Mouse (Mus musculus) embryonic facial prominence, embryonic 13.5 days (tissue): ENCODE measurements around the gene Mmp14. TPM values are rescaled to one million over a fixed set of nuclear protein-coding genes. Genes with fewer than 3 reads are reported as not detected.

Experiments
- ATAC-seq: fragments of 200-750 bp; cut with Nextera tagmentation; 2 replicates; pipeline ENCODE4 v1.8.0; 2017; ENCODE audit warnings: low read depth; ENCODE audit not compliant: insufficient number of reproducible peaks, insufficient read depth, low FRiP score, low TSS enrichment
- H3K27ac ChIP-seq: fragments of 300-500 bp; sonication (generic); 2 replicates; pipeline ENCODE4 v1.5.1; 2015; ENCODE audit warnings: moderate library complexity, mild to moderate bottlenecking, inconsistent platforms
- H3K27me3 ChIP-seq: fragments of 300-500 bp; sonication (generic); 2 replicates; pipeline ENCODE4 v1.6.1; 2015; ENCODE audit warnings: mild to moderate bottlenecking, inconsistent platforms
- H3K36me3 ChIP-seq: fragments of 300-500 bp; sonication (generic); 2 replicates; pipeline ENCODE4 v1.6.1; 2015; ENCODE audit warnings: mild to moderate bottlenecking, inconsistent platforms
- H3K4me1 ChIP-seq: fragments of 300-500 bp; sonication (generic); 2 replicates; pipeline ENCODE4 v1.6.1; 2015; ENCODE audit warnings: inconsistent platforms
- H3K4me2 ChIP-seq: fragments of 300-500 bp; sonication (generic); 2 replicates; pipeline ENCODE4 v1.6.1; 2015; ENCODE audit warnings: moderate library complexity, mild to moderate bottlenecking, inconsistent platforms
- H3K4me3 ChIP-seq: fragments of 300-500 bp; sonication (generic); 2 replicates; pipeline ENCODE4 v1.5.1; 2015; ENCODE audit warnings: mild to moderate bottlenecking, inconsistent platforms
- H3K9ac ChIP-seq: fragments of 300-500 bp; sonication (generic); 2 replicates; pipeline ENCODE4 v1.6.1; 2015; ENCODE audit warnings: mild to moderate bottlenecking, inconsistent platforms
- H3K9me3 ChIP-seq: fragments of 300-500 bp; sonication (generic); 2 replicates; pipeline ENCODE4 v1.6.1; 2016; ENCODE audit warnings: inconsistent platforms
- WGBS: fragments of 180-500 bp; shearing (Covaris S2); methylation state at CpG from one replicate; pipeline ENCODE4 v1.1.7; 2015; ENCODE audit warnings: mixed read lengths; 5-methylcytosine and 5-hydroxymethylcytosine counted together
- polyA plus RNA-seq: library from polyadenylated mRNA; unstranded; fragments of >200 nt; fragmentation: Nextera tagmentation; extraction: Ambion mirVana; gene quantifications from 2 replicates; pipeline ENCODE4 v1.2.1, GENCODE M21; 2015

Mmp14 gene
- polyA plus RNA-seq, 1 experiment from 2014 or later = 202 TPM

GRCm38 (mm10) chr14:54415241-54416020, 16.0 kb upstream of the Mmp14 start:
- 18% methylated on average over 13 of the region's 13 CpGs for WGBS
- ATAC-seq = no peak

GRCm38 (mm10) chr14:54416229-54416775, 15.1 kb upstream of the Mmp14 start:
- no peak overlapping the region for H3K27ac ChIP-seq
- WGBS = 26% methylated on average over 5 of the region's 5 CpGs
- no peak overlapping the region for H3K4me2 ChIP-seq
- H3K36me3 ChIP-seq = no peaks in the 10 kb centered on the region
- H3K9ac ChIP-seq = no peak overlapping the region
- no peaks in the 10 kb centered on the region; the same call in 1 of the 2 replicates for H3K9me3 ChIP-seq
- H3K4me1 ChIP-seq = peaks cover 31% of the 10 kb centered on the region
- ATAC-seq = no peak
- peaks cover 29% of the 10 kb centered on the region for H3K27me3 ChIP-seq
- H3K4me3 ChIP-seq = no peak overlapping the region

More at GRCm38 (mm10) chr14:54415241-54416020, 16.0 kb upstream of the Mmp14 start:
- no peak overlapping the region for H3K27ac ChIP-seq
- no peak overlapping the region for H3K4me3 ChIP-seq
- H3K27me3 ChIP-seq = peaks cover 29% of the 10 kb centered on the region
- no peak overlapping the region for H3K9ac ChIP-seq
- no peaks in the 10 kb centered on the region; the same call in 1 of the 2 replicates for H3K9me3 ChIP-seq
- peaks cover 31% of the 10 kb centered on the region for H3K4me1 ChIP-seq
- no peak overlapping the region for H3K4me2 ChIP-seq
- H3K36me3 ChIP-seq = no peaks in the 10 kb centered on the region

- Histone ChIP-seq H3K9ac (no peak overlapping the region), H3K27ac (no peak overlapping the region), H3K36me3 (no peaks in the 10 kb centered on the region), H3K27me3 (peaks cover 29% of the 10 kb centered on the region), H3K9me3 (no peaks in the 10 kb centered on the region; the same call in 1 of the 2 replicates), H3K4me2 (no peak overlapping the region; the same call in 1 of the 2 replicates), H3K4me1 (peaks cover 31% of the 10 kb centered on the region), H3K4me3 (no peak overlapping the region)
- 57% methylated on average over 4 of the region's 4 CpGs for WGBS
- no peak for ATAC-seq
These were observed 14.6 kb upstream of the Mmp14 start for GRCm38 (mm10) chr14:54416830-54417229.

DNA sequence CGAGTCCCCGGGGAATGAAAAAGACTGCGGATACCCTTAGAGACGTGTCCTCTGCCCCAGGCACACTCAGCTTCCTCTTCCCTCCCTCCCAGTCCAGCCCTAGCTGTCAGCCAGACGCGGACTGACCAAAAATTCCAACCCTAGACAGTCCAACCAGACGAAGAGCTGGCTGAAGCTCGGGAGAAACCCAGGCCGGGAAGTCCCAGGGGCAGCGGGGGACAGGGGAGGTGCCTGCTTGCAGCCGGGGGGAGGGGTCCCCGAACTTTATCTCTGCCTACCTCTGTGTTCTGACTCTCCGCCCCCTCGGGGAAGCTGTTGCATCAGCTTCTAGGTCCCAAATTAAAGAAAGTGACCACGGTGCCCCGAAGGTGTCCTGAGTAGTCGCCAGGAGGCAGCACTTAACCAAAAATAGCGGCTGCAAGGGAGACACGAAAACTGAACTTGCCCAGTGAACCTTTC, 13.8 kb upstream of the Mmp14 start, which contains the start of gene Slc7a7:
TSS of gene Slc7a7 (minus strand) at position 158 of the 459 bp plus-strand sequence.
- Histone ChIP-seq H3K9ac (peak within 1 kb of the TSS; percentile 40; the same call in 1 of the 2 replicates), H3K4me1 (peaks cover 31% of the 10 kb centered on the region), H3K27ac (no peak within 1 kb of the TSS), H3K27me3 (peaks cover 29% of the 10 kb centered on the region), H3K4me3 (peak within 1 kb of the TSS; percentile 20), H3K9me3 (no peaks in the 10 kb centered on the region; the same call in 1 of the 2 replicates), H3K36me3 (no peaks in the 10 kb centered on the region), H3K4me2 (peak within 1 kb of the TSS; percentile 39)
- WGBS = 4% methylated on average over 19 of the region's 19 CpGs
- ATAC-seq = no peak

DNA sequence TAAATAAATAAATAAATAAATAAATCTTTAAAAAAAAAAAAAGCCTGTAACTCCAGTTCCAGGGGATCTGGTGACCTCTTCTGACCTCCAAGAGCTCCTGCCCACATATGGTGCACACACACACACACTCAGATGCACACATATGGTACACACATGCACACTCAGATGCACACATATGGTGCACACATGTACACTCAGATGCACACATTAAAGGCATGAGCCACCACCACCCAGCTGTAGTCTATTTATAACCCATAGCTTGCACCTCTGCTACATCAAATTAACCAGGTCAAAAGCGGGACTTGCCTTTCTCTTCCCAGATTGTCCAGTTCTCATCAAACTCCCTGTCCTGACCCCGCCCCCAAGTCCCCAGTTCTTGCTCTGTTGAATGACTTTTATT, 10.4 kb upstream of the Mmp14 start:
- ATAC-seq = no peak
- H3K36me3 ChIP-seq = no peaks in the 10 kb centered on the region
- H3K27me3 ChIP-seq = peaks cover 18% of the 10 kb centered on the region
- peaks cover 3% of the 10 kb centered on the region; the same call in 1 of the 2 replicates for H3K9me3 ChIP-seq
- 62% methylated on average over 2 of the region's 2 CpGs for WGBS
- H3K4me2 ChIP-seq = no peak overlapping the region
- H3K27ac ChIP-seq = no peak overlapping the region
- H3K4me1 ChIP-seq = peaks cover 6% of the 10 kb centered on the region
- H3K9ac ChIP-seq = no peak overlapping the region
- no peak overlapping the region for H3K4me3 ChIP-seq

- Histone ChIP-seq H3K27me3 (no peaks in the 10 kb centered on the region), H3K9ac (no peak overlapping the region), H3K4me1 (no peaks in the 10 kb centered on the region; the same call in none of the 2 replicates), H3K9me3 (peaks cover 3% of the 10 kb centered on the region; the same call in 1 of the 2 replicates), H3K4me3 (no peak overlapping the region), H3K36me3 (no peaks in the 10 kb centered on the region), H3K4me2 (no peak overlapping the region), H3K27ac (no peak overlapping the region)
- ATAC-seq = no peak
- 63% methylated on average over 5 of the region's 5 CpGs for WGBS
These were observed 8.0 kb upstream of the Mmp14 start for GRCm38 (mm10) chr14:54423406-54423805.

- WGBS = 78% methylated on average over 1 of the region's 1 CpGs
- ATAC-seq = no peak
- H3K4me1 ChIP-seq = peaks cover 6% of the 10 kb centered on the region
- H3K4me3 ChIP-seq = no peak overlapping the region
- no peak overlapping the region for H3K9ac ChIP-seq
- H3K27ac ChIP-seq = no peak overlapping the region
- 0 out of 2 replicates have a peak, but pooled peaks cover 3% of the 10 kb centered on the region for H3K9me3 ChIP-seq
- no peak overlapping the region for H3K4me2 ChIP-seq
- peaks cover 6% of the 10 kb centered on the region for H3K36me3 ChIP-seq
- no peaks in the 10 kb centered on the region for H3K27me3 ChIP-seq
These were observed 6.8 kb upstream of the Mmp14 start for GRCm38 (mm10) chr14:54424634-54425033.

DNA sequence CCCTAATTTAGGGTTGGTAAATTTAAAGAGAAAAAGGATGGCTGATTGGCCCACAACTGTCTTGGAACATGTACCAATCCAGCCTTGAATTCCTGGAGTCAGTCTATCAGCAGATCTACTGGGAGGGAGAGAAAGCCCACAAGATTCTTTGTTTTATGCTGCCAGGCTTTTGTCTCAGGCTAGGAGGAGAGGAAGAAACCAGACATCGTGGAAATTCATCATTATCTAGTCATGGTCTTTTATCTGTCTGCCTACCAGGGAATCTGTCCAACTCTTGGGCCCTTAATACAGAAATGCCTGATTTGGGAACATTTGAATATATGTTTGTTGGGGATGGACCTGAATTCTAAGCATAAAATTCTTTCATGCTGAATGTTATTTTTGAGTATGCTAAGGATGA, 5.9 kb upstream of the Mmp14 start:
- Histone ChIP-seq H3K36me3 (peaks cover 9% of the 10 kb centered on the region), H3K27ac (no peak overlapping the region), H3K4me2 (no peak overlapping the region), H3K27me3 (no peaks in the 10 kb centered on the region), H3K9ac (no peak overlapping the region), H3K4me1 (peaks cover 15% of the 10 kb centered on the region), H3K9me3 (0 out of 2 replicates have a peak, but pooled peaks cover 3% of the 10 kb centered on the region), H3K4me3 (no peak overlapping the region)
- 91% methylated on average over 1 of the region's 1 CpGs for WGBS
- no peak for ATAC-seq

DNA sequence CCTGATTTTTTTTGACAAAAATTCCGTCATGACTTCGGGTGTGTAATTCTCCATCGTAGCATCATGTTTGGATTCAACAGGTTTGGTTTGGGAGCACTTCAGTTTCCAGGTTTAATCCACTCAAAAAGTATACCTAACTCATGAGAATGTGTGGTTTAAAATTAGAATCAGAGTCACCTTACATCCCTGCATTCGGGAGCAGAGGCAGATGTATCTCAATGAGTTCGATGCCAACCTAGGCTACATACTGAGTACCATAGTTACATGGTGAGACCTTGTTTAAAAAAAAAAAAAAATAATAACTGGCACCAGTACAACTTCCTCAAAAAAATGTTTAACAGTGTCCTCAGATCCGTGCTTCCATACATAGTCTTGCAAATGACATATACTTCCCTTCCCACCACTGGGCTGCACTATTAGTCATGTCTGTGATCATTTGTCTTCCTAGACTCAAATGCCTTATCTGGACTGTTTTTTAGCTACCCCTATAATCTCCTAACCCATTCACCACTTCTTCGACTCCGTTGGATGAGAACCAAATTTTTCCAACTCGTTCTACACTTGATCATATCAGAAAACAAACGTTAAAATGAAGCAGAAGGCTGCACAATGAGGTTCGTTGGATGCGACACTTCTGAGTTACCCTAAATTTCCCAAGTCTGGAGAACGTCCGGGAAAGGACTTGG, 5.3 kb upstream of the Mmp14 start:
- Histone ChIP-seq H3K27ac (peak overlapping the region; percentile 90), H3K4me2 (peak overlapping the region; percentile 62), H3K36me3 (peaks cover 9% of the 10 kb centered on the region), H3K4me1 (peaks cover 19% of the 10 kb centered on the region), H3K9ac (peak overlapping the region; percentile 88), H3K9me3 (0 out of 2 replicates have a peak, but pooled peaks cover 3% of the 10 kb centered on the region), H3K4me3 (peak overlapping the region; percentile 88), H3K27me3 (no peaks in the 10 kb centered on the region)
- no peak for ATAC-seq
- 33% methylated on average over 14 of the region's 14 CpGs for WGBS

DNA sequence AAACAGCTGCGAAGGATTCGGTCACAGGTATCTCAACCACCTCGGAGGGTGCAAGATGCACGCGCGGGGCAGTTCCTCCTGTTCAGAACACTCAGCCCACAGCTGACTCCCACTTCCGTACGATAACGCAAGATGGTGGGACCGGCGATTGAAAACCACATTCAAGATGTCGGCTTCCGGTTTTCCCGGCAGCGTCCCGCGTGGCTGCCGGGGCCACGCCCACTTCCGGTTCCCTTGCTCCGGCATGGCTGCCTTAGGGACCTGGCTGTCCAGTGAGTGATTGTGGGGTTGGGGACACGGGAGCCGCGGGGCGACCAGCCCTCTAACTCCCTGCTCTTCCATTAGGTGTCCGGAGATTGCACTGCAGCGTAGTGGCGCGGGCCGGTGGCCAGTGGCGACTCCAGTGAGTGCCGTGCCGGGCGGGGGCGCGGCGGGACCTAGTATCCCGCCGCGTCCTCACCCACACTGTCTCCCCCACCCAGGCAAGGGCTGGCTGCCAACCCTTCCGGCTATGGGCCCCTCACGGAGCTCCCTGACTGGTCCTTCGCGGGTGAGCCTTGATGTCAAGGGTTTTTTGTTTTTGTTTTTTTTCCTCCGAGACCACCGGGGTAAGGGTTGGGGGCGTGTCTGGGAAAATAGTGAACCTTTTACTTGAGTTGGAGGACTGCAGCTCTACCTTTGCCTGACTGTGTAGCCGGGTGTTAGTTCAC, 4.6 kb upstream of the Mmp14 start, which contains the start of gene Mrpl52:
TSS of gene Mrpl52 (plus strand) at position 221 of the 710 bp plus-strand sequence.
- WGBS = under 1% methylated on average over 48 of the region's 48 CpGs
- H3K9me3 ChIP-seq = 0 out of 2 replicates have a peak, but pooled peaks cover 3% of the 10 kb centered on the region
- H3K4me2 ChIP-seq = peak within 1 kb of the TSS; percentile 62
- no peaks in the 10 kb centered on the region for H3K27me3 ChIP-seq
- H3K27ac ChIP-seq = peak within 1 kb of the TSS; percentile 90
- H3K4me1 ChIP-seq = peaks cover 19% of the 10 kb centered on the region
- H3K9ac ChIP-seq = peak within 1 kb of the TSS; percentile 88
- H3K36me3 ChIP-seq = peaks cover 9% of the 10 kb centered on the region
- peak within 1 kb of the TSS; percentile 88 for H3K4me3 ChIP-seq
- peak; percentile 70 for ATAC-seq

DNA sequence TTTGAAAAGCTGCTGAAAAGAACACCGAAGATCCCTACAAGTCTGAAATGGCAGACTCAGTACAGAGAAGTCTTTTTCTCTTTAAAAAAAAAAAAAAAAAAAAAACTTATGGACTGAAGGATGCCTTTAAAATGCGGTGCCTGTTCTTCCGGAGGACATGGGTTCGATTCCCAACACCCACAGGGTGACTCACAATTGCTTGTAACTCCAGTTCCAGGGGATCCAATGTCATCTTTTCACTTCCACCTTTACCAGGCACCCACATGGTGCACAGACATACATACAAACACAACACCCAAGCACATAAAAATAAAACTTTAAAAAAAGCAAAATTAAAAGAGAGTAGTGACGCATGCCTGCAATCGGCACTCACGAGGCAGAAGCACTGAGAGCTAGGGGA, 3.7 kb upstream of the Mmp14 start:
- Histone ChIP-seq H3K36me3 (peaks cover 9% of the 10 kb centered on the region), H3K27me3 (no peaks in the 10 kb centered on the region), H3K27ac (no peak overlapping the region), H3K9me3 (0 out of 2 replicates have a peak, but pooled peaks cover 3% of the 10 kb centered on the region), H3K4me2 (peak overlapping the region; percentile 62), H3K9ac (no peak overlapping the region), H3K4me3 (peak overlapping the region; percentile 88), H3K4me1 (peaks cover 19% of the 10 kb centered on the region)
- no peak for ATAC-seq
- WGBS = 88% methylated on average over 7 of the region's 7 CpGs
